Mouse (Mus musculus): ENCODE results near the gene Secisbp2.

Secisbp2 gene

GRCm38 (mm10) chr13:51685290-51685966 lies 33.9 kb downstream of the Secisbp2 start:
- no peak for DNase-seq (ENCODE audit: low spot score in 2 of 2)

GRCm38 (mm10) chr13:51686966-51687365 lies 35.5 kb downstream of the Secisbp2 start:
- no peak for DNase-seq (ENCODE audit: low spot score in 2 of 2)

- no peak for DNase-seq (ENCODE audit: low spot score in 2 of 2)
Observed at GRCm38 (mm10) chr13:51688688-51689087, 37.2 kb downstream of the Secisbp2 start.

- DNase-seq (ENCODE audit: low spot score in 2 of 2): no peak
Observed at GRCm38 (mm10) chr13:51696481-51696880, 45.0 kb downstream of the Secisbp2 start.

GRCm38 (mm10) chr13:51697455-51697854 lies 46.0 kb downstream of the Secisbp2 start:
- no peak for DNase-seq (ENCODE audit: low spot score in 2 of 2)

GRCm38 (mm10) chr13:51697897-51698296 lies 46.4 kb downstream of the Secisbp2 start:
- no peak for DNase-seq (ENCODE audit: low spot score in 2 of 2)

- no peak for DNase-seq (ENCODE audit: low spot score in 2 of 2)
Observed at GRCm38 (mm10) chr13:51698318-51698717, 46.8 kb downstream of the Secisbp2 start.

GRCm38 (mm10) chr13:51703893-51704292 lies 52.4 kb downstream of the Secisbp2 start:
- no peak for DNase-seq (ENCODE audit: low spot score in 2 of 2)

GRCm38 (mm10) chr13:51705882-51706854 lies 54.7 kb downstream of the Secisbp2 start:
- DNase-seq (ENCODE audit: low spot score in 2 of 2): no peak

GRCm38 (mm10) chr13:51710738-51711137 lies 59.2 kb downstream of the Secisbp2 start:
- DNase-seq (ENCODE audit: low spot score in 2 of 2): no peak

- no peak for DNase-seq (ENCODE audit: low spot score in 2 of 2)
Observed at GRCm38 (mm10) chr13:51712022-51712421, 60.5 kb downstream of the Secisbp2 start.

GRCm38 (mm10) chr13:51716350-51717263 lies 65.1 kb downstream of the Secisbp2 start:
- no peak for DNase-seq (ENCODE audit: low spot score in 2 of 2)

GRCm38 (mm10) chr13:51719256-51719655 lies 67.8 kb downstream of the Secisbp2 start:
- DNase-seq (ENCODE audit: low spot score in 2 of 2): no peak

GRCm38 (mm10) chr13:51720556-51720955 lies 69.1 kb downstream of the Secisbp2 start:
- DNase-seq (ENCODE audit: low spot score in 2 of 2): no peak

GRCm38 (mm10) chr13:51723114-51723513 lies 71.6 kb downstream of the Secisbp2 start:
- DNase-seq (ENCODE audit: low spot score in 2 of 2): no peak

- no peak for DNase-seq (ENCODE audit: low spot score in 2 of 2)
Observed at GRCm38 (mm10) chr13:51724566-51724965, 73.1 kb downstream of the Secisbp2 start.

- DNase-seq (ENCODE audit: low spot score in 2 of 2): no peak
Observed at GRCm38 (mm10) chr13:51725446-51725845, 73.9 kb downstream of the Secisbp2 start.

GRCm38 (mm10) chr13:51725926-51726574 lies 74.6 kb downstream of the Secisbp2 start:
- no peak for DNase-seq (ENCODE audit: low spot score in 2 of 2)

GRCm38 (mm10) chr13:51727364-51727763 lies 75.9 kb downstream of the Secisbp2 start:
- no peak for DNase-seq (ENCODE audit: low spot score in 2 of 2)

GRCm38 (mm10) chr13:51729887-51730361 lies 78.4 kb downstream of the Secisbp2 start:
- no peak for DNase-seq (ENCODE audit: low spot score in 2 of 2)

- no peak for DNase-seq (ENCODE audit: low spot score in 2 of 2)
Observed at GRCm38 (mm10) chr13:51731474-51731873, 80.0 kb downstream of the Secisbp2 start.

All from right cerebral cortex, postnatal 36 days (tissue).